Mouse (Mus musculus): ENCODE measurements around the gene Nuf2.

DNA sequence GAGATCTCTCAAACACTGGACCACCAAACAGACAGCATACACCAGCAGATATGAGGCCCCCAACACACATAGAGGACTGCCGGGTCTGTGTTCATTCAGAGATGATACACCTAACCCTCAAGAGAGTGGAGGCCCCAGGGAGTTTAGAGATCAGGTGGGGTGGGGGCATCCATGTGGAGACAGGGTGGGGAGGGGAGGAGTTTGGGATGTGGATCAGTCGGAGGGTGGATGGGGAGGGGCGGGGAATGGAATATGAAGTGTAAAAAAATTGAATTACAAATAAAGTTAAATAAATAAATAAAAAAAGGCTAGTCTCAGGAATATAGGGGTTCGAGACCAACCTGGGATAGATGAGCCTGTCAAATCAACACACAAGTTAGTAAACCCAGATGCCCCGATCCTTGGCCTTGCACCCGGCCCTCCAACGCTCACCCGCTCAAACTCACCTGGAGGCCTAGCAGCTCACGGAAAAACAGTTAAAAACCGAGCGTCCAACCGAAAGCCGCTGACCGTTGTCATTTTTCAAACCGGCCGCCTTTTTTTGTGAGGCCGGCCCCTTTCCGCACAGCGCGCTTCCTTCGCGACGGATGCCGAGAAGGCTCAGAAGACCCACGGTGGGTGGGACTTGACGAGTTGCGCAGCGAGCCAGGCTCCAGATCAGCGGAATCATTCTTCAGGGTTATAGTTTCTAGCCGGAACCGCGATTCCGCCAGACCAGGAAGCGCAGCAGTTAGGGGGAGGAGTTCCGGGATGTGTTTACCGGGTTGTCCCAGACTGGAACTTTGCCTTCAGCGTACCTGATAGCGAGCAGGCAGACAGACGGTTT is at the start of gene Nuf2:
- no peak for TF ChIP-seq CTCF (IDR thresholded peaks at IDR 0.05)
- TF ChIP-seq EP300 (IDR thresholded peaks at IDR 0.05; ENCODE audit: insufficient read depth, low read depth, low read length): peak; percentile 96

Measured in heart, adult 2 months (tissue).